Mouse (Mus musculus): ENCODE measurements at regions not wholly inside any gene's neighbourhood (a gene's known extent, or its start where the extent isn't known, plus 50 kb on each side); places are given as distances from the start of the nearest gene placed in this dataset.

- no peaks in the 10 kb centered on the region for H3K4me1 ChIP-seq (ENCODE audit: control insufficient read depth, insufficient read depth, low read length)
- no peak overlapping the region for H3K27ac ChIP-seq (ENCODE audit: insufficient read depth, low read length)
- no peak for TF ChIP-seq CTCF (IDR thresholded peaks at IDR 0.05; ENCODE audit: borderline replicate concordance, insufficient read depth, low read length)
- TF ChIP-seq POLR2A (IDR thresholded peaks at IDR 0.05; ENCODE audit: low read depth, low read length), result no peak
- no peak overlapping the region for H3K4me3 ChIP-seq (ENCODE audit: insufficient read depth, low read length)
Measured at GRCm38 (mm10) chr4:5206394-5207099, 413.4 kb upstream of the Impad1 start.

- Histone ChIP-seq H3K27ac (ENCODE audit: insufficient read depth, low read length) (no peak overlapping the region), H3K4me3 (ENCODE audit: insufficient read depth, low read length) (no peak overlapping the region), H3K4me1 (ENCODE audit: control insufficient read depth, insufficient read depth, low read length) (no peaks in the 10 kb centered on the region)
- TF ChIP-seq POLR2A (IDR thresholded peaks at IDR 0.05; ENCODE audit: low read depth, low read length), result no peak
- TF ChIP-seq CTCF (IDR thresholded peaks at IDR 0.05; ENCODE audit: borderline replicate concordance, insufficient read depth, low read length), result no peak
Measured at GRCm38 (mm10) chr4:5205328-5206208, 412.4 kb upstream of the Impad1 start.

GRCm38 (mm10) chr4:5194272-5194671, 401.1 kb upstream of the Impad1 start:
- no peak for TF ChIP-seq POLR2A (IDR thresholded peaks at IDR 0.05; ENCODE audit: low read depth, low read length)
- TF ChIP-seq CTCF (IDR thresholded peaks at IDR 0.05; ENCODE audit: borderline replicate concordance, insufficient read depth, low read length), result no peak
- H3K4me3 ChIP-seq (ENCODE audit: insufficient read depth, low read length), result no peak overlapping the region

GRCm38 (mm10) chr4:5181591-5181990, 388.4 kb upstream of the Impad1 start:
- Histone ChIP-seq H3K4me1 (ENCODE audit: control insufficient read depth, insufficient read depth, low read length) (no peaks in the 10 kb centered on the region), H3K4me3 (ENCODE audit: insufficient read depth, low read length) (no peak overlapping the region), H3K27ac (ENCODE audit: insufficient read depth, low read length) (no peak overlapping the region)
- TF ChIP-seq CTCF (IDR thresholded peaks at IDR 0.05; ENCODE audit: borderline replicate concordance, insufficient read depth, low read length) (no peak), POLR2A (IDR thresholded peaks at IDR 0.05; ENCODE audit: low read depth, low read length) (no peak)

More at GRCm38 (mm10) chr4:5194272-5194671, 401.1 kb upstream of the Impad1 start:
- no peak overlapping the region for H3K27ac ChIP-seq (ENCODE audit: insufficient read depth, low read length)
- no peaks in the 10 kb centered on the region for H3K4me1 ChIP-seq (ENCODE audit: control insufficient read depth, insufficient read depth, low read length)

- Histone ChIP-seq H3K27ac (ENCODE audit: insufficient read depth, low read length) (no peak overlapping the region), H3K4me3 (ENCODE audit: insufficient read depth, low read length) (no peak overlapping the region), H3K4me1 (ENCODE audit: control insufficient read depth, insufficient read depth, low read length) (no peaks in the 10 kb centered on the region)
- TF ChIP-seq POLR2A (IDR thresholded peaks at IDR 0.05; ENCODE audit: low read depth, low read length) (no peak), CTCF (IDR thresholded peaks at IDR 0.05; ENCODE audit: borderline replicate concordance, insufficient read depth, low read length) (no peak)
Measured at GRCm38 (mm10) chr4:5178991-5179693, 386.0 kb upstream of the Impad1 start.

DNA sequence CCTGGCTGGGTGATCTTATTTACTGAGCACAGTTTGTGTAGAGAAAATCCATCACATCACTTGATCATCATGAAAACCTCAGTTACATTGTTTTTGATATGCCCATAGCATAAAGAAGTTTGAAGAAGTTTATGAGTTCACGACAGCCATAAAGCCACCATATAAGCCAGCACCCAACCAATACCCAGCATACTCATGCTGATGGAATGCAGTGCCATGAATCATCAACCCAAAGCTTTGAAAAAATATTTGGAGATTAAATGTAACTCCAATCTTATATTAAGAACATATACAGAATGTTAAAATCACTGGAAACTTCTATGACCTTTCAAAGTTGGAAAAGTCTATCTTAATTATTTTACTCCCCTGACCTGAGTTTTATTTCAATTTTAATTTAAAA, 372.1 kb upstream of the Impad1 start:
- H3K4me1 ChIP-seq (ENCODE audit: control insufficient read depth, insufficient read depth, low read length), result no peaks in the 10 kb centered on the region
- H3K27ac ChIP-seq (ENCODE audit: insufficient read depth, low read length), result peak overlapping the region; percentile 92
- TF ChIP-seq CTCF (IDR thresholded peaks at IDR 0.05; ENCODE audit: borderline replicate concordance, insufficient read depth, low read length), result no peak
- TF ChIP-seq POLR2A (IDR thresholded peaks at IDR 0.05; ENCODE audit: low read depth, low read length), result no peak
- no peak overlapping the region for H3K4me3 ChIP-seq (ENCODE audit: insufficient read depth, low read length)

- no peak overlapping the region for H3K4me3 ChIP-seq (ENCODE audit: insufficient read depth, low read length)
- TF ChIP-seq POLR2A (IDR thresholded peaks at IDR 0.05; ENCODE audit: low read depth, low read length) (no peak), CTCF (IDR thresholded peaks at IDR 0.05; ENCODE audit: borderline replicate concordance, insufficient read depth, low read length) (no peak)
- H3K27ac ChIP-seq (ENCODE audit: insufficient read depth, low read length), result no peak overlapping the region
- H3K4me1 ChIP-seq (ENCODE audit: control insufficient read depth, insufficient read depth, low read length), result no peaks in the 10 kb centered on the region
Measured at GRCm38 (mm10) chr4:5160931-5161330, 367.8 kb upstream of the Impad1 start.

DNA sequence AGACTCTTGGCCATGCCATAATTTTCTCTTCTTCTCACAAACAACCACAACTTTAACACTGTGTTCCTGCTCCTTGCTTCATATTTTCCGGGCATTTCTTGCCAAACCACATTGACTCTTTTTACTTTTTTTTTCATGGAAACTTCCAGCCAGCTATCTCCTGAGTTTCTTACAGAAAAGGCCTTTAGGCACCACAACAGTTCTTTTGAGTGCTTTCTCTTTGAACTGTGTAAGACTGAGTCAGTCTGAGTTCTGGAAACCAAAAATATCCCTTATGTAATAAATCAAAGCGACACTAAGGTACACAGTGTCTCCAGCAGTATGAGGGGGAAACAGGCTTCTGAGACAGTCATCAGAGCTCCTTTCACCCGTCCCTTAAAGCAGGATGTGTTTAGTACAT, 337.6 kb upstream of the Impad1 start:
- TF ChIP-seq POLR2A (IDR thresholded peaks at IDR 0.05; ENCODE audit: low read depth, low read length), result no peak
- TF ChIP-seq CTCF (IDR thresholded peaks at IDR 0.05; ENCODE audit: borderline replicate concordance, insufficient read depth, low read length), result no peak
- Histone ChIP-seq H3K27ac (ENCODE audit: insufficient read depth, low read length) (peak overlapping the region; percentile 61), H3K4me1 (ENCODE audit: control insufficient read depth, insufficient read depth, low read length) (no peaks in the 10 kb centered on the region), H3K4me3 (ENCODE audit: insufficient read depth, low read length) (no peak overlapping the region)

DNA sequence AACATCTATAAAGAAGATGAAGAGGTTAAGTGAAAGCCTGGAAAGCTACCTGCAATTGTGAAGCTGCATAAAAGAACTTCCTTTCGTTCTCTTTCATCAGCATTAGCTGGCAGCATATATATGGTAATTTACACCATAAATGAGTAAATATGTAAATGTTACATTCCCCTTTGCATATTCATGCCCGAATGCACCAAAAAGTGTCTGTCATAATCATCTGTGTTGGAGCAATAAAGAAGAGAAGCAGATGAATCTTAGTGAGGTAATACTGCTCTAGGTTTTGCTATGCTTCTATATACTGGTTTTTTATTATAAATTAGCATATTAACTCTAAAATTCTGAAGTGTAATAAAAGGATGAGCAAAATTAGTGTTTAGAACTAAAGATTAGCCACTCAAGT, 332.9 kb upstream of the Impad1 start:
- Histone ChIP-seq H3K27ac (ENCODE audit: insufficient read depth, low read length) (no peak overlapping the region), H3K4me1 (ENCODE audit: control insufficient read depth, insufficient read depth, low read length) (no peaks in the 10 kb centered on the region), H3K4me3 (ENCODE audit: insufficient read depth, low read length) (no peak overlapping the region)
- no peak for TF ChIP-seq POLR2A (IDR thresholded peaks at IDR 0.05; ENCODE audit: low read depth, low read length)
- no peak for TF ChIP-seq CTCF (IDR thresholded peaks at IDR 0.05; ENCODE audit: borderline replicate concordance, insufficient read depth, low read length)

Measured in embryonic fibroblast, embryonic 13.5 days (primary cell).